Mouse (Mus musculus): ENCODE measurements at regions not wholly inside any gene's neighbourhood (a gene's known extent, or its start where the extent isn't known, plus 50 kb on each side); places are given as distances from the start of the nearest gene placed in this dataset.

DNA sequence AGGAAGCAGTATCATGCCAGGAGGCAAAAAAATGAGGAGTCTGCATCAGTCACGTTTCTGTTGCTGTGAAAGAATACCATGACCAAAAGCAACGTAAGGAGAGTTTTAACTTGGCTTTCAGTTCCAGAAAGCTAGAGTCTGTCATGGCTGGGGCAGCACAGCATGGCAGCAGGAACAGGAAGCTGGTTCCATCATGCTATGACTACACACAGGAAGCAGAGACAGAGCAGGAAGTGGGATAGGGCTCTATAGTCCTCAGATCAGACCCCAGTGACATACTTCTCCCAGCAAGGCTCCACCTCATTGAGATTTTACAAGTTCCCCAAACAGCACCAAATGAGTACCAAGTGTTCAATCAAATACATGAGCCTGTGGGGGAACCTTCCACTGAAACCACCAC is 453.6 kb downstream of the Etnk1 start:
- peaks cover 17% of the 10 kb centered on the region for H3K4me1 ChIP-seq
- no peaks in the 10 kb centered on the region for H3K9me3 ChIP-seq
- H3K27ac ChIP-seq: no peak overlapping the region
- H3K4me3 ChIP-seq: no peak overlapping the region
- no peak overlapping the region for H3K4me2 ChIP-seq (replicated peaks)
- H3K27me3 ChIP-seq: no peaks in the 10 kb centered on the region
- no peak for ATAC-seq (ENCODE audit: low FRiP score, low read depth)
- H3K36me3 ChIP-seq: no peaks in the 10 kb centered on the region
- H3K9ac ChIP-seq: no peak overlapping the region
- WGBS: 79% methylated on average over 2 of the region's 2 CpGs

DNA sequence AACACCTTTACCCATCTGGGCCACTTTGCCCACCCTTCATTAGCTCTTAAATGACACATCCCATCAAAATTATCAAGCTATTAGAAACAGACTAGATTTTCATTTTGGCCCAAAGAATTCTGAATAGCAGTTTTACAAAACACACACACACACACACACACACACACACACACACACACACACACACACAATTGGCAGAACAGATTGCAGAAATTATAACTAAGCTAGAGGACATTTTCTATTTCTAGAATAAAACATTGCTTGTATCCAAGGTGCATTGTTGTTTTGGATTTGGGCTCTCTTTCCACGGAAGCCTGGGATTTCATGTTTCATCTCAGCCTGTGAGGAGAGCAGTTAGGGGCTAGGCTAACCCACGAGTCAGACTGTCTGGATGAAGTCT is 455.1 kb downstream of the Etnk1 start:
- H3K27me3 ChIP-seq: no peaks in the 10 kb centered on the region
- H3K4me2 ChIP-seq (replicated peaks): no peak overlapping the region
- H3K9me3 ChIP-seq: no peaks in the 10 kb centered on the region
- H3K36me3 ChIP-seq: no peaks in the 10 kb centered on the region
- no peak overlapping the region for H3K4me3 ChIP-seq
- no peak overlapping the region for H3K27ac ChIP-seq
- no peak overlapping the region for H3K9ac ChIP-seq
- WGBS: 83% methylated on average over 2 of the region's 2 CpGs
- ATAC-seq (ENCODE audit: low FRiP score, low read depth): no peak
- peaks cover 22% of the 10 kb centered on the region for H3K4me1 ChIP-seq

DNA sequence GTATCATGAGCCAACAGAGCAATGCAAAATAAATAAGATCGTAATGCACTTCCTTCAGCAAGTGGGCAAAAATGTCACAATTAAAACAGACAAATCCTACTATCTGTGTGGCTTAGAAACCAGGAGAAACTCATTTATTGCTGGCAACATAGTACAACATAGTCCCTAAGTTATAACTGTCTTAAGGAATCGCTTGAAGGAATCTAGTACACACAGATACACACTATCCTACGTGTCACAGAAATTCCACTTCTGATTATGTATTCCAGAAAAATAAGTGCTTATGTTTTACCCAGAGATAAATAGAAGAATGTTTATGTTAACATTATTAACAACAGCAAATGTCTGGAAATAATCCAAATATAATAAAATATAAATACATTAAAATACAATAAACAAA is 457.9 kb downstream of the Etnk1 start:
- H3K4me2 ChIP-seq (replicated peaks): no peak overlapping the region
- no peak for ATAC-seq (ENCODE audit: low FRiP score, low read depth)
- H3K4me1 ChIP-seq: peaks cover 14% of the 10 kb centered on the region; the same call in 1 of the 2 replicates
- no peak overlapping the region for H3K27ac ChIP-seq
- WGBS: 92% methylated on average over 3 of the region's 3 CpGs
- H3K4me3 ChIP-seq: no peak overlapping the region
- H3K27me3 ChIP-seq: no peaks in the 10 kb centered on the region
- no peak overlapping the region for H3K9ac ChIP-seq
- no peaks in the 10 kb centered on the region for H3K36me3 ChIP-seq
- H3K9me3 ChIP-seq: no peaks in the 10 kb centered on the region

DNA sequence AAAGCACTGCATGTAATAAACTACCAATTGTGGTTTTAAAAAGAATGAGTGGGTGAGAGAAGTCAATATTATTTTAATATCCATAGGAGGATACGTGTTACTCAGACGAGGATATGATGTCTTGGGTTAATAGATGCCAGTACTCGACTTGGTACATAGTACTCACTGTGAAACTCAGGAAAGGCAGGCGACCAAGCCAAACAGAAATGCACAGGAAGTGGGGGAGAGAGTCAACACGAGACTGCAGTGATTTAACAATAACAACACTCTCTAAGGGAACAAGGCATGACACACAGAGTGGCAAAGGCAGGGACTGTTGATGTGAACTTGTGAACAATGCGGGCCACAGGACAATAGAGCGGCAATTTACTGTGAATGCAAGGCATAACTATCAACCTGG is 464.6 kb downstream of the Etnk1 start:
- WGBS: 43% methylated on average over 7 of the region's 7 CpGs
- no peaks in the 10 kb centered on the region for H3K9me3 ChIP-seq
- H3K27ac ChIP-seq: no peak overlapping the region
- H3K27me3 ChIP-seq: 0 out of 2 replicates have a peak, but pooled peaks cover 4% of the 10 kb centered on the region
- peaks cover 20% of the 10 kb centered on the region for H3K4me1 ChIP-seq
- H3K4me2 ChIP-seq (replicated peaks): no peak overlapping the region
- no peak overlapping the region for H3K4me3 ChIP-seq
- ATAC-seq (ENCODE audit: low FRiP score, low read depth): no peak
- no peak overlapping the region for H3K9ac ChIP-seq
- H3K36me3 ChIP-seq: no peaks in the 10 kb centered on the region

DNA sequence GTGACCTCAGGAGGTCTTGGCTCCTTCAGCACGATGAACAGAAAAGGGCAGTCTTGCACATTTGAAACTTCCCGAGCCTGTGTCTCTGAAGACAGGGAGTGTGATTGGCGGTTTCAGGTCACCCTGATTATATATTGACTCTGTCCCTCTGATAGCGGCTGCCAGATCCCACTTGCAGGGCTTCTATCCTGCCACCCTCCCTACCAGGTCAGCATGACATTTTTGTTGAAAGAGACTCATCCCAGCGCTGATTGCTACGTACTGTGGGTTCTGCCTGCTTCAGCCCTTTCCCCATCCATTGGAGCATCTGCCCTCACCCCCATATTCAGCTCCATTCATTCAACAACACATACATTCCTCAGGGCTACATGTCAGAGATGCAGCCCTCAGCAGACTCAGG is 466.7 kb downstream of the Etnk1 start:
- H3K4me2 ChIP-seq (replicated peaks): no peak overlapping the region
- 0 out of 2 replicates have a peak, but pooled peaks cover 4% of the 10 kb centered on the region for H3K27me3 ChIP-seq
- no peaks in the 10 kb centered on the region for H3K9me3 ChIP-seq
- H3K4me1 ChIP-seq: peaks cover 12% of the 10 kb centered on the region
- no peak overlapping the region for H3K27ac ChIP-seq
- ATAC-seq (ENCODE audit: low FRiP score, low read depth): no peak
- 84% methylated on average over 6 of the region's 6 CpGs for whole genome bisulfite sequencing
- H3K4me3 ChIP-seq: no peak overlapping the region
- no peak overlapping the region for H3K9ac ChIP-seq
- H3K36me3 ChIP-seq: no peaks in the 10 kb centered on the region

DNA sequence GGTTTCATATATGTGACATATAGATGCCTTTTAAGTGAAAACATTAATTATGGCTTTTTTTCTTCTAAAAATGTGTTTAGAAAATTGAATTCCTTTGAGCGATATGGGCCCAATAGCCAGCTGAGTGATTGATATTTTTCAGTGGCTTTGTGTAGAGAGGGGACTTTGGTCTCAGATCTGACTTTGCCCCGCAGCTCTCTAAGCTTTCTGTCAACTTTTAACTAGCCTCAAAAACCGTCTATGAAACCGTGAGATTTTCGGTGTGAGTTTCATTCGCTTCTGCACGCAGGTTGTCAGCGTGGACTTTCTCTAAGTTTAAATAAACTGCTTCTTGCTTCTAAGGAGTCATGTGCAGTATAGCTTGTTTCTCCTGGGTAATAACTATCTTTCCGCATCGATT is 467.3 kb downstream of the Etnk1 start:
- ATAC-seq (ENCODE audit: low FRiP score, low read depth): no peak
- Histone ChIP-seq H3K36me3 (no peaks in the 10 kb centered on the region), H3K4me3 (no peak overlapping the region), H3K4me2 (replicated peaks) (no peak overlapping the region), H3K9me3 (no peaks in the 10 kb centered on the region), H3K27me3 (0 out of 2 replicates have a peak, but pooled peaks cover 4% of the 10 kb centered on the region), H3K27ac (no peak overlapping the region), H3K9ac (no peak overlapping the region), H3K4me1 (peaks cover 12% of the 10 kb centered on the region)
- WGBS: 79% methylated on average over 10 of the region's 10 CpGs

DNA sequence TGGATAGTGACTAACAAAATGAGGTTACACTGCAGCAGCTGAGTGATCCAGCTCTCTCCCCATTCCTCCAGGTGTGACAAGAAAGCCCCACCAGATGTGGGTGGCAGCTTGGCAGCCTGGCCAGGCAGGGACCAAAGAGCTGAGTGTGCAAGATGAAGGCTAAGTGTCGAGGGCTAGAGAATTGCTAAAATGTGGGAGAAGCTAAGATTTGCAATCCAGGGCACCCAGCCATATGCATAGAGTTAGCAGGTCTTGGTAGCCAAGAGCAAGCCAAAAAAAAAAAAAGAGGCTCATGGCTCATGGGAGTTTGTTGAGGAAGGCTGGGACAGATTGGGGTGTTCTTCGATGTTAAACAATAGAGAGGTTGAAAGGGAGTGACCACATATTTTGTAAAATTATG is 468.0 kb downstream of the Etnk1 start:
- 84% methylated on average over 2 of the region's 2 CpGs for WGBS
- no peak for ATAC-seq (ENCODE audit: low FRiP score, low read depth)

DNA sequence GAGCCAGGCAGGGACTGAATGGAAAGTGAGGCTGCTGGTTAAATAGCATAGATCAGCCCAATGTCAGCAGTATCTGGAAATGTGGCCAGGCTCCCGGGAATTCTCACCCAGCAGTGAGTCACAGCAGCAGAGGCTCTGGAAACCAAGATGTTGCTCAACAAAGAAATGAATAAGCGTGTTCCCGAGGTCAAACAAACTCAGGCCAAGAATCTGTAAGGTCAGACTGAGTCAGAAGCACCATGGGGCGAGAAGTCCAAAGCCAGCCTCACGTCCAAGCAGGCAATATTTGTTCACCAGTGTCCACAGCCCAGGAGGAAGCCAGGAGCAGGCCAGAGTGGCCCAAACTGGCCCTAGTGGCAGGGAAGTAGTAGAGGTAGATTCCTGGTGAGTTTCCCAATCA is 473.6 kb downstream of the Etnk1 start:
- H3K27ac ChIP-seq: no peak overlapping the region
- no peaks in the 10 kb centered on the region for H3K4me1 ChIP-seq
- no peak overlapping the region for H3K4me2 ChIP-seq (replicated peaks)
- H3K27me3 ChIP-seq: 0 out of 2 replicates have a peak, but pooled peaks cover 4% of the 10 kb centered on the region
- no peak overlapping the region for H3K9ac ChIP-seq
- H3K9me3 ChIP-seq: no peaks in the 10 kb centered on the region
- WGBS: 86% methylated on average over 5 of the region's 5 CpGs
- no peak for ATAC-seq (ENCODE audit: low FRiP score, low read depth)
- no peak overlapping the region for H3K4me3 ChIP-seq
- no peaks in the 10 kb centered on the region for H3K36me3 ChIP-seq

More for the DNA sequence above, 468.0 kb downstream of the Etnk1 start:
- H3K4me3 ChIP-seq: no peak overlapping the region
- H3K4me2 ChIP-seq (replicated peaks): no peak overlapping the region
- H3K9me3 ChIP-seq: no peaks in the 10 kb centered on the region
- no peak overlapping the region for H3K27ac ChIP-seq
- peaks cover 12% of the 10 kb centered on the region for H3K4me1 ChIP-seq
- H3K9ac ChIP-seq: no peak overlapping the region
- no peaks in the 10 kb centered on the region for H3K36me3 ChIP-seq
- H3K27me3 ChIP-seq: 0 out of 2 replicates have a peak, but pooled peaks cover 4% of the 10 kb centered on the region

DNA sequence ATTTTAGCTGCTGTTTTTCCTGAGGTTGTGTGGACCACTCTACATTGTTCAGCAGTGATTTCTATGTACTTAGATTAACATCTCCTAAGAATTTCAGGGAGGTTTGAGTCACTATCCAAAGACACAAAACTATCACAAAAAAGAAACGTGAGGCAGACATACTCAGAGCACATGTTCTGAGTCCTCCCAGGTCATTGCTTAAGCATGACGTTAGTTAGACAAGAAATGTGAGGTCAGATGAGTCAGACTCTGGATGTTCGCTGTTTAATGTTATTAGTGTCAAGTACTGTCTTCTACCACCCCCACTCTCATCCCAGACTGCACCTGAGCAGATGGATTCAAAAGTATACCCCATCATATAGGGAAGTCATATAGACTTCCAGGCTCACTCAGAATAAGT is 475.0 kb downstream of the Etnk1 start:
- Histone ChIP-seq H3K4me3 (no peak overlapping the region), H3K27ac (no peak overlapping the region), H3K9ac (no peak overlapping the region), H3K4me1 (no peaks in the 10 kb centered on the region; the same call in 1 of the 2 replicates), H3K9me3 (no peaks in the 10 kb centered on the region), H3K36me3 (no peaks in the 10 kb centered on the region), H3K27me3 (no peaks in the 10 kb centered on the region), H3K4me2 (replicated peaks) (no peak overlapping the region)
- 87% methylated on average over 3 of the region's 3 CpGs for WGBS
- no peak for ATAC-seq (ENCODE audit: low FRiP score, low read depth)

DNA sequence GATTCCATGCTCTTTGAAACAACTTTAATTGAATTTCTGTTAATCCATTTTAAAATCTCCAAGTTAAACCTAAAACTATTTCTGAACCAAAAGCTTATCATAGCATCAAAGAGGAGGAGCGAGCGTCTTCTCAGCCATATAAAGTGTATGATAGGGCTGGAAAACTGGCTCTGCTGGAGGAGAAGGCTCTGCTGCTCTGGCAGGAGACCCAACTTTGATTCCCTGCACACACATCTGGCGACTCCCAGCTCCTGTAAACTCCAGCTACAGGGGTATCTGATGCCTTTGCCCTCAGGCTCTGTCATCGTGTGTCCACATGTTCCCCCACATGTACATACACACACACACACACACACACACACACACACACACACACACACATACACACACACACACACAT is 479.0 kb downstream of the Etnk1 start:
- peak overlapping the region; percentile 55; the same call in 1 of the 2 replicates for H3K27ac ChIP-seq
- H3K27me3 ChIP-seq: no peaks in the 10 kb centered on the region
- H3K36me3 ChIP-seq: no peaks in the 10 kb centered on the region
- H3K4me3 ChIP-seq: no peak overlapping the region
- H3K9me3 ChIP-seq: 0 out of 2 replicates have a peak, but pooled peaks cover under 1% of the 10 kb centered on the region
- no peak for ATAC-seq (ENCODE audit: low FRiP score, low read depth)
- 35% methylated on average over 4 of the region's 4 CpGs for WGBS
- no peak overlapping the region for H3K9ac ChIP-seq
- no peak overlapping the region for H3K4me2 ChIP-seq (replicated peaks)
- no peaks in the 10 kb centered on the region; the same call in 1 of the 2 replicates for H3K4me1 ChIP-seq

DNA sequence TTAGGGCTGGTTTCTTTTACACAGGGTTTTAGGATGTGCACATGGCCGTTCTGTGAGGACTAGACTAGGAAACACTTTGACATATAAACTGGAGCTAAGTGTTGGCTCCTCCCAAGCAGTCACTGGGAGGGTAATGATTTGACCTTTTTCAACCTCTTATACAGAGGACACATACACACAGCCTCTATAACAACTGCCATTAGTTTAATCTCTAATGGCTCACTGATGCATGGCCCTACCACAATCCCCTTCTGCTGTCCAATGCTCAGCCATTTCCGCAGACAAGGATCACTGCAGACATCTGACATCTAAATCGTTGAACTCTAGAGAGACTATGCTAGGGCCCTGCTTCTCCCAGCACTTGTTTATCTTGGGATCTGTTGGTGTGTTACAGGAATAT is 481.5 kb downstream of the Etnk1 start:
- Histone ChIP-seq H3K36me3 (no peaks in the 10 kb centered on the region), H3K27ac (no peak overlapping the region), H3K4me3 (no peak overlapping the region), H3K4me1 (no peaks in the 10 kb centered on the region; the same call in 1 of the 2 replicates), H3K4me2 (replicated peaks) (no peak overlapping the region), H3K27me3 (no peaks in the 10 kb centered on the region), H3K9ac (no peak overlapping the region), H3K9me3 (peaks cover 13% of the 10 kb centered on the region)
- WGBS: 82% methylated on average over 3 of the region's 3 CpGs
- no peak for ATAC-seq (ENCODE audit: low FRiP score, low read depth)

DNA sequence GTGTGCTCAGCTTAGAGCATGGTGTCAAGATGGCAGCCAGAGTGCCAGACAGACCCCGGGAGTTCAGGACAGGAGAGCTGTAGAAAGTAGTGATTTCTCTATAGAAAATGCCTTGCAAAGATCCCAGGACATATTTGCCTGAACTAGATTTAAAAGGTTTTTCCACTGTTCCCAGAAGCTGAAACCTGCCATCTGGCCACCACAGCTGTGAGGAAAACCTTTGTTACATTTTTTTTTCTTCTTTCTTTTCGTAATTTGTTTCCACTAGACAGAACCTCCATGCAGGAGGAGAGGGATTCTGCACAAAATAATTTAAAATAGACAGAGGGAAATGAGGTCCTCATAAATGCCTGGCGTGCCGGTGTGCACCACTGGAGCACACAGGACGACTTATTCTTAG is 489.6 kb downstream of the Etnk1 start:
- H3K9me3 ChIP-seq: peaks cover 20% of the 10 kb centered on the region
- no peak overlapping the region for H3K4me3 ChIP-seq
- peak overlapping the region; percentile 62; the same call in 1 of the 2 replicates for H3K27ac ChIP-seq
- WGBS: 53% methylated on average over 5 of the region's 5 CpGs
- H3K9ac ChIP-seq: no peak overlapping the region
- no peaks in the 10 kb centered on the region for H3K36me3 ChIP-seq
- ATAC-seq (ENCODE audit: low FRiP score, low read depth): no peak
- H3K4me2 ChIP-seq (replicated peaks): no peak overlapping the region
- no peaks in the 10 kb centered on the region for H3K27me3 ChIP-seq
- H3K4me1 ChIP-seq: peaks cover 6% of the 10 kb centered on the region; the same call in 1 of the 2 replicates

DNA sequence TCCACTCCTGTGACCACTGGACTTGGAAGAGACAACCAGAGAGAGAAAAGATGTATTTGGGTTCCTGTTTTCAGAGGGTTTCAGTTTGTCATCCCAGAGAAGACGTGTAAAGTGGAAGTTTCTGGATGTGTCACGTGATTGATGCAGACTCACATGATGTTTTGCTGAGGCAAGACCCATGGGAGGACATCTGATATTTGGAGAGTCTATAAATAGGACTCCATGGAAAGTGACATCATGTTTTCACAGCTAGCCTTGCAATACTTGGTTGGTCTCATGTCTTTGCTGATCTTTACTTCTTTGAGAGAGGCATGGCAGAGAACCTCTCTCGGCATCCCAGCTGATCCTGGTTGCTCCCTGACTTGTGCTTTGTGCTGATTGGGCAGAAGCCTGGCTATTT is 493.8 kb downstream of the Etnk1 start:
- no peaks in the 10 kb centered on the region for H3K36me3 ChIP-seq
- ATAC-seq (ENCODE audit: low FRiP score, low read depth): no peak
- peaks cover 6% of the 10 kb centered on the region; the same call in 1 of the 2 replicates for H3K4me1 ChIP-seq
- H3K27me3 ChIP-seq: no peaks in the 10 kb centered on the region
- 79% methylated on average over 3 of the region's 3 CpGs for WGBS
- no peaks in the 10 kb centered on the region for H3K9me3 ChIP-seq
- no peak overlapping the region for H3K4me2 ChIP-seq (replicated peaks)
- no peak overlapping the region for H3K4me3 ChIP-seq
- H3K27ac ChIP-seq: no peak overlapping the region
- no peak overlapping the region for H3K9ac ChIP-seq
